Mouse (Mus musculus): ENCODE results near the gene Btbd35f15. TPM values are rescaled to one million over a fixed set of nuclear protein-coding genes. Genes with fewer than 3 reads are reported as not detected.
"Not testable (repeated sequence)": the region's sequence is repeated elsewhere in the genome, so short reads cannot be mapped to it uniquely, and the experiment has no call there.

The Btbd35f15 gene
- polyA plus RNA-seq (2012; ENCODE audit: insufficient read depth, insufficient read length, missing spikeins): not detected in 2 replicates

- not testable (repeated sequence) for H3K4me1 ChIP-seq (ENCODE audit: control insufficient read depth, insufficient read depth, low read length); H3K4me3 ChIP-seq (ENCODE audit: insufficient read depth, low read length); H3K27ac ChIP-seq (ENCODE audit: insufficient read depth, low read depth, low read length)
These were observed at the start of gene Btbd35f15 for GRCm38 (mm10) chrX:33577214-33577613. Btbd35f15 (minus strand) TSS chrX:33577314.

Other genes starting within 250 kb of the Btbd35f15 start
- not detected in 2 replicates for gene Btbd35f13, start 79.9 kb upstream of the Btbd35f15 start, polyA plus RNA-seq (2012; ENCODE audit: insufficient read depth, insufficient read length, missing spikeins)
- gene Btbd35f14, start 125.0 kb upstream of the Btbd35f15 start, polyA plus RNA-seq (2012; ENCODE audit: insufficient read depth, insufficient read length, missing spikeins): not detected in 2 replicates

Measured in bone marrow macrophage, adult 2 months (primary cell).